Mouse (Mus musculus) small intestine, adult 2 months (tissue): Measurements from ENCODE around the gene Hhat. TPM values are rescaled to one million over a fixed set of nuclear protein-coding genes. Genes with fewer than 3 reads are reported as not detected.

Source experiments
- H3K27ac ChIP-seq: fragments of 200-500 bp; 2 replicates; pipeline ENCODE4 v1.5.1; 2012; ENCODE audit warnings: low read depth, low read length, control low read depth, inconsistent platforms; ENCODE audit not compliant: insufficient read depth
- H3K27me3 ChIP-seq: fragments of 200-500 bp; 2 replicates; pipeline ENCODE4 v1.6.1; 2012; ENCODE audit warnings: mild to moderate bottlenecking, moderate library complexity, low read length, inconsistent platforms; ENCODE audit not compliant: control insufficient read depth, insufficient read depth
- H3K36me3 ChIP-seq: fragments of 200-500 bp; 2 replicates; pipeline ENCODE4 v1.6.1; 2012; ENCODE audit warnings: mild to moderate bottlenecking, low read length, control low read depth, inconsistent platforms; ENCODE audit not compliant: control insufficient read depth, insufficient read depth
- H3K4me1 ChIP-seq: fragments of 200-500 bp; 2 replicates; pipeline ENCODE4 v1.6.1; 2012; ENCODE audit warnings: low read length, inconsistent platforms, mixed read lengths; ENCODE audit not compliant: control insufficient read depth, insufficient read depth, insufficient read length
- H3K4me3 ChIP-seq: fragments of 200-500 bp; 2 replicates; pipeline ENCODE4 v1.5.1; 2012; ENCODE audit warnings: low read depth, mild to moderate bottlenecking, control low read depth, inconsistent platforms, low read length, moderate library complexity
- CTCF ChIP-seq: fragments of 200-500 bp; IDR thresholded peaks from 2 replicates; pipeline ENCODE4 v1.5.1; 2012; ENCODE audit warnings: low read depth, mild to moderate bottlenecking, control low read depth, inconsistent platforms, low read length, moderate library complexity, mixed read lengths; ENCODE audit not compliant: insufficient replicate concordance, insufficient read length; ENCODE audit errors: extremely low read depth
- POLR2A ChIP-seq: fragments of 200-500 bp; IDR thresholded peaks from 2 replicates; pipeline ENCODE4 v1.6.1; 2012; ENCODE audit warnings: low read depth, mild to moderate bottlenecking, control low read depth, inconsistent platforms, low read length, moderate library complexity
- WGBS: fragments of 180-500 bp; shearing (Covaris S2); methylation state at CpG from one replicate; pipeline ENCODE4 v1.1.7; 2018; 5-methylcytosine and 5-hydroxymethylcytosine counted together
- polyA plus RNA-seq: library from polyadenylated mRNA; depleted of rRNA; stranded (reverse); fragments of >200 nt; gene quantifications from 2 replicates; pipeline ENCODE4 v1.2.3, GENCODE M21; 2012

Gene Hhat
- polyA plus RNA-seq, 1 experiment = 3.1 TPM

DNA sequence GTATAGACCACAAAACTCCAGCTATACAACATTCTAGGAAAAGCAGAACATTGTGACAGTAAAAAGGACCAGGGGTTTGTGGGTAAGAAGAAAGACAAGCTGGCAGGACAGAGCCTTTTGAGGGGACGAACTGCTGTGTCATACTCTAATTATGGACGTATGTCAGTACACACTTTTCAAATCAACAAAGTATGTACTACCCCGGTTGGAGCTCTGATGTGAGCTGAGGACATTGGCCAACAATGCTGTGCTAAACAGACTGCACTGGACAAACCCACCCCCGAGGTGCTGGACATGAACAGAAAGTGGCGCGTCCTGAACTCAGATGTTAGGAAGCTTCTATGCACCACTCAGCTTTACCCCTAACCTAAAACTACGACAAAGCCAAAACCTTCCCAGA is 14.3 kb downstream of the Hhat start:
- no peak for TF ChIP-seq POLR2A
- TF ChIP-seq CTCF = no peak
- Histone ChIP-seq H3K36me3 (no peaks in the 10 kb centered on the region), H3K27me3 (no peaks in the 10 kb centered on the region), H3K4me3 (no peak overlapping the region), H3K27ac (no peak overlapping the region), H3K4me1 (peaks cover 7% of the 10 kb centered on the region)
- 89% methylated on average over 7 of the region's 7 CpGs for WGBS

DNA sequence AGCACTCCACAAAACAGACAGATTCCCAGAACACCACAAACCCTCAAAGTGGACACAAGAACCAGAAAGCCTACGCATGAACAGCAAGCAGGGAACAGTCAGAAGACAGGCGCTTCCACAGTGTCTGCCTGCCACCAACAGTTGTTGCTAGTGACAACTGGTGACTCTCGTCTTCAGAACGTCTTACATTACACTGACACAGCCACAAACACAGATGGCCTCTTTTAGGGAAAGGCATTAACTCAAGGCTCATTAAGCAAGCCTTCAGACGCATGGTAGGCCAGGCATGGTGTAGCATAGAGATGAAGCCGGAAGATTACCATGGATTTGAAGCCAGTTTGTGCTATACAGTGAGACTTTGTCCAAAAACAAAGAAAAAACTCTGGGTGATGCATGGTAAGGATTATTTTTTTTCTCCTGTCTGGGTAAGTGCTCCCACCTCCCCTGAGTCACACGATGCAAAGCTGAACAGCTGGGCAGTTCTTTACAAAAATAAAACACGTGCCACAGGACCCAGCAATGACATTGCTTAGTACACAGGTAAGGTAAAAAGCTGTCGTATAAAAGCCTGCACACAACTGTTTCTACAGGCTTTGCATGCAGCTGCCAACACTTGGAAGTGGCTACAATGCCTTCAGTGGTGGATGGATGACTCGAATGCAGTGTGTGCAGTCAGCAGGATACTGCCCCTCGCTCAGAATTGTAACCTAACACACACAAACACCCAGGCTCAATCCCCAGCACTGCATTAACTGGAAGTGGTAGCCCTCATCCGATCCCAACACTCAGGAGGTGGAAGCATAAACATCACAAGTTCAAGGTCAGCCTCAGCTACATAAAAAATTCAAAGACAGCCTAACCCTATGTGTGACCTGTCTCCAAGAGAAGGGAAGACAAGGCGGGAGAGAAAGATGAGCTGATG is 15.1 kb downstream of the Hhat start:
- TF ChIP-seq CTCF (no peak), POLR2A (no peak)
- WGBS = 89% methylated on average over 13 of the region's 13 CpGs
- Histone ChIP-seq H3K4me3 (no peak overlapping the region), H3K27ac (no peak overlapping the region), H3K27me3 (no peaks in the 10 kb centered on the region), H3K4me1 (peaks cover 7% of the 10 kb centered on the region), H3K36me3 (no peaks in the 10 kb centered on the region)

DNA sequence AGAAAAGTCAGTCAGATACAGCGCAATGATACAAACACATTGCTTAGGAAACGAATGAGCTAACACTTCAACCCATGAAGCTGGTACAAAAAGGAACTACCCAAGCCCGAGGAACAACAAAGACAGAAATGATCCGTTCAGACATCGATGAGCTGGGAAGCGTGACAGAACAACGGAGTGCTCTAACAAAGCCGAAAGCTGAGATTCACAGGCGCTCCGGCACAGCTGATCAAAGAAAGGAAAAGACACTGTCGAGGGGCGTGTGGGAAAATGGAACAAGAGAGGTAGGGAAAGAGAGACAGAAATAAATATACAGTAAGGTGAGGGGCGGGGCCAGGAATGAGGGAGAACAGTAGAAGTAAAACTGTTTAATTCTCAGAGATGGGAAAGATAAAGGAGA is 15.8 kb downstream of the Hhat start:
- TF ChIP-seq POLR2A = no peak
- TF ChIP-seq CTCF = no peak
- Histone ChIP-seq H3K27ac (no peak overlapping the region), H3K27me3 (no peaks in the 10 kb centered on the region), H3K36me3 (no peaks in the 10 kb centered on the region), H3K4me3 (no peak overlapping the region), H3K4me1 (peaks cover 7% of the 10 kb centered on the region)
- WGBS = 95% methylated on average over 13 of the region's 13 CpGs

DNA sequence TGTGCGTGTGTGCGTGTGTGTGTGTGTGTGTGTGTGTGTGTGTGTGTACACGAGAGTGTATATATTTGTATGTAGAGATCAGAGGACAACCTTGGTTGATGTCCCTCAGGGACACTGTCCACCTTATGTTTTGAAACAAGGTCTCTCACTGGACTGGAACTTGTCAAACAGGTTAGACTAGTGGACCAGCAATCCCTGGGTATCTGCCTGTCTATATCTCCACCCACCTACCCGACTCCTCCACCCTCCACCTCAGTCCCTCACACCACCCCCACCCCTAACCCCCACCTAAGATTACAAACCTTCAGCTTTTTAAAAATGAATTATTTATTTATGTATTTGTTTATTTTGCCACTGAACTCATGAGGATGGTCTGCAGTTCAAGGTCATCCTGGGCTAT is 16.8 kb downstream of the Hhat start:
- no peak for TF ChIP-seq POLR2A
- TF ChIP-seq CTCF = no peak
- H3K36me3 ChIP-seq = no peaks in the 10 kb centered on the region
- WGBS = 68% methylated on average over 4 of the region's 4 CpGs
- H3K27me3 ChIP-seq = no peaks in the 10 kb centered on the region
- peaks cover 7% of the 10 kb centered on the region for H3K4me1 ChIP-seq
- no peak overlapping the region for H3K4me3 ChIP-seq
- H3K27ac ChIP-seq = no peak overlapping the region

DNA sequence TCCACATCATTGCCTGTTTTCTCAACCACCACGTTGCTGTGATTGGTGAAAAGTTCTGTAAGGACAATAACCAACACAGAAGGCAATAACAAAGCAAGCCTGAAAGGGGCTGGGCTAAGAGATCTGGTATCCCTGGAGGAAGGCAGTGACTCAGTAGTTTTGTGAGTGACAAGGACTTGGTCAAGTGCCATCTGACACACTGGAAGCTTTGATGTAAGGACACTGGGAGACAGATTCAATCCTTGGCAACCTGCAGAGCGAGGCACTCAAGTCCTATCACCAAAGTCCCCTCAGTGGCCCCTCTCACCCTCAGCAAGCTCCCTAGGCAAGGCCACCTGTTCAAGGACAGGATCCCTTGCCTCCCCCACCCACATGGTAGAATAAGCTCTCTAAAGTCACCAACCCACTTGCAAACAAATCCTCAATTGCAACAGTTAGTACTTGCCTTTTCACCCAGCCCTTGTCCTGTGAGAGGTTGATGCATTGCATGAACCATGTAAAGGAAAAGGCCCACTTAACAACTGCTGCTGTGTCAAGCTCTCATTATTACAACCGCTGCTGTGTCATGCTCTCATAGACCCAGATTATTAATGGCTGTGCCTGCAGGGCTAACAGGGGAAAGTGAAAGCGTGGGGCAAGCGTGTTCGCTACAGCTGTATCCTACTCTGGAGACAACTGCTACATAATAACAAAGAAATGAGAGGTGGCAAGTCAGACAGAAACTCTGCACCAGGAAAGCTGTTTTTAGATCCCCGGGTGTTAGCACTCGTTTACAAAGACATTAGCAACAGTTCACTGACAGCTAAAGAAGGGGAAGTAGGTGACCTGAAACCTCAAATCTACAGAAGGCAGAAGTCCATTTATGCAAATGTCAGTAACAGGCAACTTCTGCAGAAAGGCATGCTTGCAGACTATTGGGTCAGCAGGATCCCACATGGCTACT is 18.1 kb downstream of the Hhat start:
- Histone ChIP-seq H3K36me3 (no peaks in the 10 kb centered on the region), H3K4me3 (no peak overlapping the region), H3K27ac (peak overlapping the region; percentile 18; the same call in 1 of the 2 replicates), H3K4me1 (peaks cover 7% of the 10 kb centered on the region), H3K27me3 (no peaks in the 10 kb centered on the region)
- no peak for TF ChIP-seq POLR2A
- no peak for TF ChIP-seq CTCF
- 8% methylated on average over 8 of the region's 8 CpGs for WGBS

DNA sequence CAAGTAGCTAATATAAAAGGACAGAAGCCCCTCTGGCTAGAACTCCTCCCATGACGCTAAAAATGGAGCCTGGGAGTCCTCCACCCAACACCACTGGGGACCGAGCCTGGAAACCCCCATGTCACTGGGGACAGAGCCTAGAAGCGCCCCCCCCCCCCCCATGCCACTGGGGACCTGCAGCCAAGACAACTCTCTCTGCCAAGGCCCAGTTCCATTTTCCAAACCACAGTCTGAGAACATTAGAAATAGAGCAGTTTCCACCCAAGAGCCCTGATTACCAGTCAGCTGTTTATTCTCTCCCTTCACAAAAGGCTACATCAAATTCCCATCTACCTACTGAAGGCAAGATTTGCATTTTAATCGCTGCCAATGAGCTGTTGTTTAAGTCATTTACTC is 21.0 kb downstream of the Hhat start:
- Histone ChIP-seq H3K27ac (no peak overlapping the region), H3K27me3 (no peaks in the 10 kb centered on the region), H3K4me3 (no peak overlapping the region), H3K36me3 (no peaks in the 10 kb centered on the region), H3K4me1 (peaks cover 7% of the 10 kb centered on the region)
- TF ChIP-seq POLR2A (no peak), CTCF (no peak)
- WGBS = 86% methylated on average over 4 of the region's 4 CpGs
